Mouse (Mus musculus): ENCODE results near the gene 1700019A02Rik.

The 1700019A02Rik gene

DNA sequence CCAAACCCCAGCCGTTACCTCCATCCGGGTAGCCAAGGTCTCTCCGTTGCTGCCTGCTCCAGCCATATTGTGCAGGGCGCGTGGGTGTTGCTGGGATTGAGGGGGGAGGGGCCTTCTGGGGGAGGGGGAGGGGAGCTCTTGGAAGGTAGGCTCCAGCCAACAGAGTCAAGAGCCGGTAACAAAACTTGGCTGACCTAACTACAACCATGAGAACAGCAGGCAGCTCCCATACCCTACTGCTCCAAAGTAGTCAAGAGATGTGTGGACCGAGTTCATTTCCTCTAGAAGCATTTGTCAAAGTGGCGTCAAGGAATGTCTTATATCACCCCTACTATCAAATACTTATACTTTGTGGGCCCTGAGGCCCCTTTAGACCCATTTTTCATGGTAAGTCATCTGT is at the start of gene 1700019A02Rik:
Gene 1700019A02Rik (minus strand): TSS at position 101 of the 400 bp plus-strand sequence.
- DNase-seq (ENCODE audit: extremely low spot score, low spot score), result no peak

DNA sequence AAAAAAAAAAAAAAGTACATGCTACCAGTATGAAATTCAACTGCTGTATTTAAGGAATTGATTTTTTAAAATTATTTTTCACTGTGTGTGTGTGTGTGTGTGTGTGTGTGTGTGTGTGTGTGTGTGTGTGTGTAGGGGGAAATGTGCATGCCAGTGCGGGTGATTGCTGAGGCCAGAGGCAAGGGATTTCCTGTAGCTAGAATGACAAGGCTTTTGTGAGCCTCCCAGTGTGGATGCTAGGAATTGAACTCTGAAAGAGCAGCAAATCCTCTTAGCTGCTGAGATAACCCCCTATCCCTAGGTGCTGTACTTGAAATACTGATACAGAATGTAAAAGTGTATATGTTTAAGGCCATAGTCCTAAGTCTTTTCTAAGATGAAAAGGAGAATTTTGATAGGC is 38.6 kb upstream of the 1700019A02Rik start:
- no peak for DNase-seq (ENCODE audit: extremely low spot score, low spot score)

DNA sequence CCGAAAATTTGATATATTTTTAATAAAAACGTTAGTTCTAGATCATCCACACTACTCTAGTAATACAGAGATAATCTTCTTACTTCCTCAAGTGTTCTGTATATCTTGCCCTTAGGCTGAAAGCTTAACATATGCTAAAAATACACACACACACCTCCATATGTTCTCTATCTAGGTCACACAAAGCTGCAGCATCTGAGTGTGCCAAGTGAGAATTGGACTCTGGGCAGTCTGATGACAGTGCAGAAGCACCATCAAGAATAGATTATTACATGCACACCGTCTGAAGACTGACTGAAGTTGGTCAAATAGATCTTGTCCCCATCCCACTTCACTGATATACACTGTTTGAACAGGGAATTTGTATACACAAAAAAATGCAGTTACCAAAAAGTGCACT is 38.2 kb upstream of the 1700019A02Rik start:
- no peak for DNase-seq (ENCODE audit: extremely low spot score, low spot score)

DNA sequence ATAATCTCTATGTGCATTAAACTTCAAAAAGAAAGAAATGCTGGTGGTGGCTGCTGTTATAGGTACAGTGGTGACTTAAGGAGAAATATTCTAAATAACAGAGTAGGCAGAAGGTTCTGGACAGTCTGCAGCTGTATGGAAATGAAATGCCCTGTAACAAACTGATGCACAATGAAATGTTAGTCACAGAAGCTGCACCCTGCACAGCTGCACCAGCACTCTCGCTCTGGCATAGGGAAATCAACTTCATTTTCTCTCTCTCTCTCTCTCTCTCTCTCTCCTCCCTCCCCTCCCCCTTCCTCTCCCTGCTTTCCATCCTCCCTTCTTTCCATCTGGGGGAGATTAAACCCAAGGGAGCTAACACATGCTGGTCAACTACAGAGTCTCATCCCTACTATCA is 37.3 kb upstream of the 1700019A02Rik start:
- no peak for DNase-seq (ENCODE audit: extremely low spot score, low spot score)

DNA sequence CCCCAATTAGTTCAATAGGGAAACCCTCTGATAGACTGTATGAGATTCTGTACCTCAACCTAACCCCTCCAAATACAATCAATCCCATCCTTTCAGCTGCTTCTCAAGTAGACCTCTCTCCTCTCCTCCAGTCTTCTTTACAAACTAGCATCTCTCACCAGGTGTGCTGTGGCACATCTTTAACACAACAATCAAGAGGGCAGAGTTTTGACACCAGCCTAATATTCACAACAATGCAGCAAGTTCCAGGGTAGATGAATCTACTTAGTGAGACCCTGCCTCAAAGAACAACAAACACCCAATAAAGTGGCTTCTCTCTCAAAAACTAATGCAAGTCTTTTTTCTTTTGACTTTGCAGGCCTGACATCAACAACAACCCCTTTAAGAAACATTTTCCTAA is 22.7 kb upstream of the 1700019A02Rik start:
- no peak for DNase-seq (ENCODE audit: extremely low spot score, low spot score)

DNA sequence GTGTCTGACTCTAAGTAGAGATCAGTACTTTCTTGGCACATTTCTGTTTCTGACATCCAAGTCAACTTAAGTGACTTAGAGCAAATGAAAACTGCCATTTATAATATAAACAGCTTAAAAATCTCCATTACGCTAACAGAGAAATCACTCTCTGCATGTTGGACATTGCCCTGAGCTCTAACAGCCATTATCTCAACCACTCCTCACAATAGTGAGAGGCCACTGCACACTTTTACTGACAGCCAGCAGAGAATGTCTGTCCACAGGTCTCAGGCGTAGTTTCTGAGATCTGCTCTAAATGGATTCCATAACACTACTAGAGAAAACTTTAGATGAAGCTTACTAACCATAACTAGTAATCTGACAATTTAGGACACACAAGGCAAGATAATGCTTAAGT is 16.5 kb upstream of the 1700019A02Rik start:
- DNase-seq (ENCODE audit: extremely low spot score, low spot score), result no peak

DNA sequence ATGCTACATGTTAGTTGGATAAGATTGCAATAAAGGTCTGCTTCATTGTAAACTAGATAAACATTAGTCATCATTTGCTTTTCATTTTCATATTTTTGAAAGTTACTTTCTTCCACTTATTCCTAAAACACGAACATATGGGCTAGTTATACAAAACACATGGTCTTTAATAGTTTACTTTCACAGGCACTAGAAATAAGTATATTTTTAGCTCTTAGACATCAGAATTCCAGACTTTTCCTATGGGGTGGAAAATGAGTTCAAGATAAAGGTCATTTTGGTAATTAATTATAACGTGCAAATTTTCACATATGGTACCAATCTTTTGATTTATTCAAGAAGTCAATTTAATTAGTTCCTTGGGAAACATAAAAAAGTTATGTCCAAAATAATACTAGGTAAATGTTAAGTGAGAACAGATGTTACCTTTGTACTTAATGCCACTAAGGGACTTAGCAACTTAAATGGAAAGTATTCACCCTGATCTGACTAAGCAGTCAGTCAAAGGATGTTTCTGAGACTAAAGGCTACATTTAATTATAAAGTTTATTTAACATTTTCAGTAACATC is 14.3 kb upstream of the 1700019A02Rik start:
- no peak for DNase-seq (ENCODE audit: extremely low spot score, low spot score)

DNA sequence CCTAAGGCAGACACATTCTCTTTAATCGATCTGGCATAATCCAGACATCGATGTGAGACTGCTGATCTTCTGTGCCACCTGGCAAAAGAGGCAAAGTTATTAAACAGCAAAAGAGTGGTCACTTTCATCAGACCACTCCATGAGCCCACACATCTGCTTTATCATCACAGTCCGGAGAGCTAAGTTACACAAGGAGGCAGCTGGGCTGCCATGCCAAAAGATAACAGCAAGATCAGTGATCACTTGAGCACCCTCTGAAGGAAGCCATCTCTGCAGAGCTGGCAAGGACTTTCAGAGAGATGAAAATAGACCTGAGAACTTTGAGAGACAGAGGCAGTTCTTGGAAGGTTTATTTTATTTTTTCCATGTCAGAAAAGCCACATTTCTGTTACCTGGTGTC is 7.1 kb upstream of the 1700019A02Rik start:
- no peak for DNase-seq (ENCODE audit: extremely low spot score, low spot score)

DNA sequence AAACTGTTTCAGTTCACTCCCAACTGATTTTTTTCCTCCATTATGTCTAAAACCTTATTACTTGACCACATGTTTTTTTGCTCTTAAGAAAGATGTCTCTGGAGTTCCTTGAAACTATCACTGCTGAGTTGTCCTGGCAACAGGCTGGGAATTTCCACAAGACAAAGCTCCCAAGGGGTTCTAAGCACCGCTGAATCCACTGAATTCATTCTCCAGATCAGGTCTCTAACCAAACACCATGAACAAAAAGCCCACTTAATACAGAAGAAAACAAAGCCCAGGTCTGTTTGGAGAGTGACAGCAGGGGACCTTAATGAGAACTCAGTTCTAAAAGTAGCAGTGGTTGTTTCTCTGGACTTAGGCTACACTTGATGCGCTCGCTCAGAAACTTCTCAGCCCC is 3.8 kb upstream of the 1700019A02Rik start:
- no peak for DNase-seq (ENCODE audit: extremely low spot score, low spot score)

DNA sequence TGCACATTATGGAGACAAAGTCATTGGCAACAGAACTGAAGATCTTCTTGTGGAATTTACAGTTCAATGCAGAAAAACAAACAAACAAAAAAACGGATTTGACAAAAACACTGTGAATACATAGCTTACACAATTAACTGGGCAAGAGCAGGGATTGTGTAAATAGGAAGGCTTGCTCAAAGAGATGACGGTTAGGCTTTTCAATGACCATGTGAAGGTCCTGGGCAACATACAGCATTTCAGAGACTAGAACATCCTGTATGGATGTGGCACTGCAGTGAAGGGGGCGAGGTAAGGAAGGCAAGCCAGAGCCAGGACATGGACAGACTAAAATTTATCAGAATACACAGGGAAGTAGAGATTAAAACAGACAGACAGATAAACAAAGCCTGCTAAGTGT is 2.2 kb upstream of the 1700019A02Rik start:
- DNase-seq (ENCODE audit: extremely low spot score, low spot score), result no peak

DNA sequence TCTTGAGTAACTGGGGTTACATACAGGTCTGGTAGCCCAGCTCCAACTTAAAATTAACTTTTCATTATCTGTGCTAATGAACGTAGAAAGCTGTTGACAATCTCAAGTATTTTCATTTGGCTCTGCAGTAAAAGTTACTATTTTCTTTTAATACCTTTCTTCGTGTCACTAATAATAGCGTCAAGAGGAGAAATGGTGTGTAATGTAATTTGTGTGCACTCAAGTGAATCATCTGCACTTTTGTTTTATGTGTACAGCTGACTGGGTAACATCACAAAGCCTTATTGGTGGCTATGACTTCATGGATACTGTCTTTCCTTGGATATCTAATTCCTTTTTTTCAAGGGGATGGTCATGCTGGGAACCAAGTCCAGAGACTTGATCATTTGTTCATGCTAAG is 1.1 kb downstream of the 1700019A02Rik start:
- DNase-seq (ENCODE audit: extremely low spot score, low spot score), result no peak

DNA sequence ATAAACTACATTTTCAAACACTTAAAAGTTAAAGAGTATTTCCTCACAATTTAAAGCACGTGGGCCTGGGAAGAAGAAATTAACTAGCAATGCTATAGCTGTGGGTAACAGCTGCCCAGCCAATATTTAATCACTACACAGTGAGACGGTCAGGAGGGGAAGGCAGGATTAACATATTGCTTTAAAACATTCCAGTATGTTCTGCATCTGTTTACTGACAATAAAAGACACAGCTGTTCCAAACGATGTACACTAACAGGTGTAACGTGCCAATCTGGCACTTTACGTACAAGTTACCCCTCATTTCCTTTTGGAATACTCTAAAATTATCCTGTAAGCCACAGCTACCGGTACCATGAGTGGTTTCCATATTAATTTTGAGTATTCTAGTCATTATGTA is 29.7 kb downstream of the 1700019A02Rik start:
- DNase-seq (ENCODE audit: extremely low spot score, low spot score), result no peak

DNA sequence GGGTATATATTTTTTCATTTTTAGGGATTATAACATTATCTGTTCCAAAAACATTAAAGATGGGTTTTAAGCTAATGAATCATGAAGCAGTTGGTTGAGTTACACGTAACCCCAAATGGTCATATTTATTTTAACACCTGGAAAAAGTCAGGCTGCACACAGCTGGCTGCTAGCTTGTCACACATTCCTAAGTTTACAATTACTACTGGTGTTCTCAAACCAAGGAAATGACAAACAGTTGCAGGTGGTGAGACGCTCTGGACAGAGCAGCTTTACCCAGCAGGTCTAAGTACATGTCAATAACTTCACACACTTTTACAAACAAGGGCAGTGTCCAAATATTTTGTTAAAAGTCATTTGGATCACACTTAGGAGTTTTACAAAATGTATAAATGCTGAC is 64.4 kb downstream of the 1700019A02Rik start:
- no peak for DNase-seq (ENCODE audit: extremely low spot score, low spot score)

DNA sequence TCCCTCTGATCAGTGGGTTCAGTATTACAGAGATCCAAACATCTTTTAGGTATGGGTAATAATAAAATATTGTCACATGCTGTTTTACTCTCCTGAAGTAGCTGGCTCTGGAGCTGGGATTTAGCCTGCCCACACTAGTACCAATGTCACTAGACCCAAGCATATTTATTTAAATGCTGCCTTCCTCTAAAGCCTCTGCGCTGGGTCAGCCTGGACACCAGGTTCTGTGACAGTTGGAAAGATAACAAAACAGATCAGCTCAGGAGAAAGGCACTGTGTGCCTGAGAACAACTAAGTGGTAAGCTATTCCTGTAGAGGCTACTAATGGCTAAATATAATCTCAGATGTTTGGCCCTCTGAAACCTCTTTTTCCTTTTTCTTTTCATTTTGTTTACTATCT is 76.9 kb downstream of the 1700019A02Rik start:
- no peak for DNase-seq (ENCODE audit: extremely low spot score, low spot score)

All from neural tube, embryonic 10.5 days (tissue).